Mouse (Mus musculus) layer of hippocampus, adult 18-20 months (tissue): ENCODE results near the gene Iscu. TPM values are rescaled to one million over a fixed set of nuclear protein-coding genes. Genes with fewer than 3 reads are reported as not detected.

Experiments used
- DNase-seq, 2 experiments: peaks; one replicate each; pipeline ENCODE4 v3.0.0; 2022; ENCODE audit warnings: low spot score in 2 of 2
- long read RNA-seq: library from polyadenylated mRNA; stranded (forward); transcript quantifications from one replicate; pipeline ENCODE4 v2.0.0, GENCODE M21; 2021
- total RNA-seq, 2 experiments: library from RNA; stranded (reverse); gene quantifications; 2 replicates each; pipeline ENCODE4 v1.2.3; 2021

Gene Iscu
- total RNA-seq: 100 to 1,000 TPM; 128 to 132 TPM
- long read RNA-seq, transcript Iscu-201 (5 exons, 957 nt): major isoform, 92 of 108 reads
- long read RNA-seq, transcript Iscu-205 (5 exons, 489 nt): minor isoform, 6 of 108 reads
- long read RNA-seq, partial matches to known transcripts: 1 of 108 reads
- long read RNA-seq, other reads (novel, unspliced or antisense): 5 of 108 reads

DNA sequence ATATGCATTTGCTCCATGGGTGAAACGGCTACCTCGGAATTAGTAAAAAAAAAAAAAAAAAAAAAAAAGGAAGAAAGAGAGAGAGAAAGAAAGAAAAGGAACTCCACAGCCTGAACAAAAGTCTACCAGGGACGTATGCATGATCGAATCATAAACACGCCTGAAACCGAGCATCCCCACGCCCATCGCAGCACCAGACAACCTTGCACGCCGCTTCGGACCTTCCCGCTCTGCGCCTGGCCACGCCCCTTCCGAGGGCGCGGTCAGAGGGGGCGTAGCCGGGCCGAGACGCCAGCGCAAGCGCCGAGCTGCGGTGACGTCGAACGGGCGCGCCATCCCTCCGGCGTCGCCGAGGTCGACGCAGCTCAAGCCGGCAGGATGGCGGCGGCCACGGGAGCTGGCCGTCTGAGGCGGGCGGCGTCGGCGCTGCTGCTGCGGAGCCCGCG is at the start of gene Iscu, which contains the start of gene Sart3:
Gene Iscu (plus strand): TSS at position 299 of the 446 bp plus-strand sequence.
Gene Sart3 (minus strand): TSS at position 61 of the 446 bp plus-strand sequence.
- peak; percentile 93 to 94 for DNase-seq

DNA sequence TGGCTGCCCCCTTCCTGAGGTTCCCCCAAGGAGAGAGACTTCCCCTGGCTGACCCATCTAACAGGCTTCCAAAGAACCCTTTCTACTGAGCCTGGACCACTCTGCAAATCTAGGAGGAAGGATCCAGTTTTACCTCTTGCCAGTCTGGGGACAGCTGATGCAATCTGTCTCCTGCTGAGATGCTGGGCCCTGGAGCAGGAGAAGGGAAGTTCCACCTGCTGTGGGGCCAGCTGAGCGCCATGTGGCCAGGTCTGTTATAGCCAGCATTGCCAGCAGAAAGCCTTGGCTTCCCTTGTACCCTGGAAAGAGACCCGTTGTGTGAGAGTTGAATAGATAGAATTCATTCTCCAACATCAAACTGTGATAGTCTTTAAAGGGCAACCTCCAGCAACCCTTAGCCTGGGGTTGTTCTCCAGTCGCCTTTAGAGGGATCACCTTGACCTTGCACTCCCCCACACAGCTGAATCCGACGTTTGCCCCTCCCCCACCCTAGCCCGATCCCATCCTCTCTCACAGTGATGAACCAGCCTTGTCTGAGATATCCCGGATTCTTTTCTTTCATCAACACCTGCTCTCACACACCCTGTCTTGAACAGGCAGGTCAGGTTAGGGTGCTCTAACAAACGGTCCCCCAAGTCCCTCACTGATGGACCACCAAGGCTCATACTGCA is 48.8 kb upstream of the Iscu start:
- no peak for DNase-seq

- peak; percentile 74 to 93 for DNase-seq
Observed at GRCm38 (mm10) chr5:113724446-113724845, 48.1 kb upstream of the Iscu start, which contains the start of gene 1700069L16Rik. 1700069L16Rik (minus strand) TSS chr5:113724772.

- DNase-seq: no peak
Observed at GRCm38 (mm10) chr5:113725417-113725816, 47.1 kb upstream of the Iscu start.

DNA sequence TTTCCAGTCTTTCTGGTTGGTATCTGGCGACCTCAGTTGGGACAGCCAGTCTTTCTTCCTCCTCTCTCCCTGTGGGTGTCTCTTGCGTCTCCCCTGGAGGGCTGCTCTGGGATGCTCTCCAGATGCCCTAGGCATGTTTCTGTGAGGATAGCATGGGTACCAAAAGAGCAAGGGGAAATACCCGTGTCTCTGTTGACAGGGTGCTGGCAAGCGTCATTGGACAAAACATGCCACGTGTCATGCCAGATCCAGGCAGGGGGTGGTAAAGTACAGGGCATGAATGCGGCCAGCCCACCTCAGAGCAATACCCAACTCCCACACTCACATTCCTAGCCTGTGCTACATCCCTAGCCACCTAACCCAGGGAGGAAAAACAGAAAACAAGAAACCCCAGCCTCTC is 45.9 kb upstream of the Iscu start:
- DNase-seq: no peak

GRCm38 (mm10) chr5:113727238-113727637 is 45.3 kb upstream of the Iscu start:
- no peak for DNase-seq

- no peak for DNase-seq
Observed at GRCm38 (mm10) chr5:113728011-113728410, 44.5 kb upstream of the Iscu start.

GRCm38 (mm10) chr5:113728691-113729090 is 43.9 kb upstream of the Iscu start:
- no peak for DNase-seq

GRCm38 (mm10) chr5:113730641-113731121 is 41.9 kb upstream of the Iscu start:
- peak in 1 of 2 experiments; percentile 74 for DNase-seq

DNA sequence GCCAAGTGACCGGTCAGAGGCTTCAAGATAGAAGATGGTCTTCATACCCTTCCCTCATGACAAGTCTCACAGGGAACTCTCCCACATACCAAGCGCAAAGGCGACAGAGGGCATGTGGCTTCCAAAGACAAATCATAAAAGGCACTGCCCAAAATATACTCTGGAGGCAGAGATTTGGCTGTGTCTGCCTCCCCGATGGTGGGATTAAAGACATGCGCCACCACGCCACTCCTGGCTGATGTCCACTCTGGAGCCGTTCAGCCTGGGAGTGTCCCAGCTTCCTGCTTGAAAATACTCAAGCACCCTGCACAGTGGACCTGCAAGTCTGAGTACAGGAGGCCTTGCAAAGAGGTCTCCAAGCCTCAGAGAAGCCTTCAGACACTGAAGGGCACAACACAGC is 41.4 kb upstream of the Iscu start:
- no peak for DNase-seq

DNA sequence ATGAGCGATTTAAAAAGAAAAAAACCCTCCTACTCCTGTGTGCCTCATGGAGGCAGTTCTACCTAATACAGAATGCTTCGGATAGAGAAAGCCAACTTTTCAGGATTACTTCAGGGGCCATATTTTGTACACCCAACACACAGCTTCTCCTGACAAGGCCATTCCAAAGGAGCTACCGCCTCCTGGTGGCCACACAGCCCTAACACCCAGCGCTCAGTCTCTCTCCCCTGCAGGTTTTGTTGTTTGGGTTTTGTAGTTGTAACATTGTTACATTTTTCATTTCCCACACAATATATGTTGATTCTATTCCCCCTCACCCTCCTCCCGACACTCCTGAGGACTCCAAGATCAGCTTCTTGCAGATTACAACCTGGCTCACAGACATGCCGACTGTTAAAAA is 40.4 kb upstream of the Iscu start:
- peak in 1 of 2 experiments; percentile 65 for DNase-seq

DNA sequence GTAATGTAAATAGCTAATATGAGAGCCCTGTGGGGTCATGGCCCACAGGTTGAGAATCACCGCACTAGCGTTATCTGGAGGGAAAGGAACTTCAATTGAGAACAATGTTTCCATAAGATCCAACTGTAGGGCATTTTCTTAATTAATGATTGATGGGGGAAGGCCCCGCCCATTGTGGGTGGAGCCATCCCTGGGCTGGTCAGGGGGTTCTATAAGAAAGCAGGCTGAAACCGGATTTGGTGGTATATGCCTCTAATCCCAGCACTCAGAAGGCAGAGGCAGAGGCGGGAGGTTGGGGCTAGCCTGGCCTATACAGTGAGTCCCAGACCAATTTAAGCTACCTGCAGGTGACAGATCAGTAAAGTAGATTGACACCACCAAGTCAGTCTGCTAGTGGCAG is 38.2 kb upstream of the Iscu start:
- DNase-seq: no peak

- DNase-seq: no peak
Observed at GRCm38 (mm10) chr5:113735023-113735344, 37.6 kb upstream of the Iscu start.

DNA sequence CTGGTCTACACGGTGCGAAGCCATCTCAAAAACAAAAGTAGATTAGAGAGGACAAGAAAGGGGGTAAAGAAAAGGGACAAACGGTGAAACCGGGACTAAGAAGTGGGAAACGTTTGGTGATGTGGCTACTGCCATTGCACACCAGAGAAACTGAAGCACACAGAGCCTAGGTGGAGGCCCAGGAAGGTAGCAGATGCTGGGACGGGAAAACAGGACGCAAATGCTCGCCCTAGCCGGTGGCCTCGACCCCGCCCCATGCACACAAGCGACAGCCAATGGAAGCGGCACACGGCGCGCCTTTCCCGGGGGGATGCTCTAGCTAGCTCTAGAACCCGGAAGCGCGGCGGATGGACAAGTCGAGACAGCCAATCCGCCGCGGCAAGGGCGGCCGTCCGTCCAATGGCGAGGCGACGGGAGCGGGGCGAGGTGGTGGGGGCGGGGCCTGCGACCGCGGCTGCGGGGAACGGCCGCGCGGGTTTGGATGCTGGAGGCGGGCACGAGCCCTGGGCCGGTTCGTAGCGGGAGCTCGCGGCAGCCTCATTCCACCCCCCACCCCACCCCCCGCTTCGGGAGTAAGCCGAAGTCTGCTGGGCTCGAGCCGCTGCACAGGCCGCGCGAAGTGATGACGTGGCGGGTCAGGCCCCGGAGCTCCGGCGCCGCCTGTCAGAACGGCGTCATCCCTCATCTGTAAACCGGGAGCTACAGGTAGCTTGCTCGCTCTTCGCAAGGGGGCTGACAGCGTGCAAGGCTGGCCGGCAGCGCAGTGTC is 37.0 kb upstream of the Iscu start, which contains the start of gene Ficd:
Gene Ficd (plus strand): TSS at position 459 of the 768 bp plus-strand sequence.
- DNase-seq: peak; percentile 87 to 95

GRCm38 (mm10) chr5:113736113-113736502 is 36.4 kb upstream of the Iscu start:
- DNase-seq: no peak

GRCm38 (mm10) chr5:113736522-113737164 is 35.9 kb upstream of the Iscu start:
- no peak for DNase-seq

- no peak for DNase-seq
Observed at GRCm38 (mm10) chr5:113737607-113738237, 34.8 kb upstream of the Iscu start.

GRCm38 (mm10) chr5:113747629-113748028 is 24.9 kb upstream of the Iscu start:
- DNase-seq: no peak

DNA sequence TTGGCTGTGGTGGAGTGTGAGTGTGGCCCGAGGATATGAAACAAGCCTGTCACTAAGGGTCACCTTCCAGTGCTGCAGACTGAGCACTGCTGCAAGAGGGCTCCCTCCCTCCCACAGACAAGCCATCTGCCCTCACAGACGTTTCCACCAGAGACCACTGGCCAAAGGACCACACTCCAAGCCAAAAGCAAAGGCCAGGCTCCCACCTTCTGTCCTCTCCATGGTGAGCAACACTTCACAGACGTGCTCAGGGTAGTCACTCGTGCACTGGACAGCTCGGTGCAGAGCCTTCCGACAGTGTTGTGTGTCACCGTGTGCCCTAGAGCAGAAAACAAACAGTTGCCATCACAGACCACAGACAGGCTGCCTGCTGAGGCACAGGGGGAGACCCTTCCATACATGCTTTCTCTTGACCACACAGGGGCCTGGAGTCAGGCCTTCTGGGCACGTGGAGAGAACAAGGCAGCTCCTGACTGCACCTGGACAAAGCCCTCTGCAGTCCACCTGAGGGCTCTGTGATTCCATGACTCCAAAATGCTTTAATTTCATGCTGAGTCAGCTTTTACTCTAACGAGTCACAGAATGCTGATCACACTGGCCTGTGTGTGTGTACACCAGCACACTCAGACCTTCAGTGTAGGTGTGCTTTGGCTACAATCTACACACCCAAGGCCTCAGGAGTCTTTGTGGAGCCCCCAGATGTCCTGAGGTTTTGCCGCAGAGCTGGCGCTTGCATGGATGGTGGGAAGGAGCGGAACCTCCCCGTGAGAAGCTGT is 23.8 kb upstream of the Iscu start:
- no peak for DNase-seq

- DNase-seq: no peak
Observed at GRCm38 (mm10) chr5:113751521-113752157, 20.9 kb upstream of the Iscu start.
